Mouse (Mus musculus): ENCODE measurements around the gene Golga5.

DNA sequence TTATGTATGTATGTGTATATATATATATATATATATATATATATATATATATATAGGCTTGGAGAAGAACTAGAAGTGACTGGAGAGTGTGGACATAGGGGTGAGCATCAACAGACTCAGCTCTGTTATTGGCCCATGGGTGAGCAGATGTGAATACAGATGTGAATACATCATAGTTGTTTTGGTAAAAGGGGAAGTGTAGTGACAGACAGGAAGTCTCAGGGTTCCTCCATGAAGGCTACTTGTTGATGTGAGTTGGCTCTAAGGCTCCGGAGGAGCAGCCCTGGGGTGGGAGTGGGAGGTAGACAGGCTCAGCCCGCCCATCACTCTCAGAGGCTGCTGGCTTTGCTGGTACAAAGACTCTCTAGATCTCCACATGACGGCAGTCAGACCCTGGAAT is 55.3 kb downstream of the Golga5 start:
- no peak for TF ChIP-seq MAFK (IDR thresholded peaks at IDR 0.05; ENCODE audit: insufficient read depth, low read depth, low read length)
- no peak for TF ChIP-seq ZNF384 (IDR thresholded peaks at IDR 0.05; ENCODE audit: low read depth, low read length)

Data from ES-E14 (cell line).